Mouse (Mus musculus) hindbrain, postnatal 0 days (tissue): ENCODE results near the gene Mpp3. TPM values are rescaled to one million over a fixed set of nuclear protein-coding genes. Genes with fewer than 3 reads are reported as not detected.
"Not testable (repeated sequence)": the region's sequence is repeated elsewhere in the genome, so short reads cannot be mapped to it uniquely, and the experiment has no call there.

Experiments used
- ATAC-seq: fragments of 200-750 bp; cut with Nextera tagmentation; 2 replicates; pipeline ENCODE4 v1.8.0; 2017; ENCODE audit warnings: mild to moderate bottlenecking, moderate TSS enrichment, moderate library complexity
- DNase-seq: peaks from one replicate; pipeline ENCODE4 v3.0.0-alpha.2; 2015; ENCODE audit warnings: low spot score
- H3K27ac ChIP-seq: fragments of 300-500 bp; sonication (generic); 2 replicates; pipeline ENCODE4 v1.5.1; 2014; ENCODE audit warnings: mild to moderate bottlenecking
- H3K27me3 ChIP-seq: fragments of 300-500 bp; sonication (generic); 2 replicates; pipeline ENCODE4 v1.6.1; 2014; ENCODE audit warnings: low read length, mixed read lengths; ENCODE audit not compliant: insufficient read depth
- H3K36me3 ChIP-seq: fragments of 300-500 bp; sonication (generic); 2 replicates; pipeline ENCODE4 v1.6.1; 2014; ENCODE audit warnings: low read length, mixed read lengths; ENCODE audit not compliant: insufficient read depth
- H3K4me1 ChIP-seq: fragments of 300-500 bp; sonication (generic); 2 replicates; pipeline ENCODE4 v1.6.1; 2014; ENCODE audit warnings: antibody characterized with exemption, low read length, mixed read lengths; ENCODE audit not compliant: insufficient read depth
- H3K4me2 ChIP-seq: fragments of 300-500 bp; sonication (generic); 2 replicates; pipeline ENCODE4 v1.6.1; 2014; ENCODE audit warnings: low read depth, mild to moderate bottlenecking, low read length, moderate library complexity, mixed read lengths
- H3K4me3 ChIP-seq: fragments of 300-500 bp; sonication (generic); 2 replicates; pipeline ENCODE4 v1.5.1; 2014; ENCODE audit warnings: low read length
- H3K9ac ChIP-seq: fragments of 300-500 bp; sonication (generic); replicated peaks from 2 replicates; pipeline ENCODE4 v1.6.1; 2014; ENCODE audit warnings: mild to moderate bottlenecking, low read length, moderate library complexity, mixed read lengths
- H3K9me3 ChIP-seq: fragments of 300-500 bp; sonication (generic); 2 replicates; pipeline ENCODE4 v1.6.1; 2016; ENCODE audit warnings: low read length, mixed read lengths
- CTCF ChIP-seq: IDR thresholded peaks from 2 replicates; pipeline ENCODE4 v1.5.1; 2016; ENCODE audit warnings: antibody characterized with exemption, control low read depth, low read depth
- WGBS: fragments of 180-500 bp; shearing (Covaris S2); extraction: QIAGEN DNeasy Blood & Tissue Kit; methylation state at CpG from one replicate; pipeline ENCODE4 v1.1.7; 2014; 5-methylcytosine and 5-hydroxymethylcytosine counted together
- polyA plus RNA-seq: library from polyadenylated mRNA; unstranded; fragments of >200 nt; fragmentation: Nextera tagmentation; extraction: Ambion mirVana; gene quantifications from 2 replicates; pipeline ENCODE4 v1.2.1, GENCODE M21; 2015
- total RNA-seq: library from RNA; depleted of rRNA; stranded (reverse); fragments of >200 nt; gene quantifications from 2 replicates; pipeline ENCODE4 v1.2.3, GENCODE M21; 2014

Mpp3 gene
- total and polyA plus RNA-seq, 2 experiments from 2014 or later, result 54.1 to 81.3 TPM

DNA sequence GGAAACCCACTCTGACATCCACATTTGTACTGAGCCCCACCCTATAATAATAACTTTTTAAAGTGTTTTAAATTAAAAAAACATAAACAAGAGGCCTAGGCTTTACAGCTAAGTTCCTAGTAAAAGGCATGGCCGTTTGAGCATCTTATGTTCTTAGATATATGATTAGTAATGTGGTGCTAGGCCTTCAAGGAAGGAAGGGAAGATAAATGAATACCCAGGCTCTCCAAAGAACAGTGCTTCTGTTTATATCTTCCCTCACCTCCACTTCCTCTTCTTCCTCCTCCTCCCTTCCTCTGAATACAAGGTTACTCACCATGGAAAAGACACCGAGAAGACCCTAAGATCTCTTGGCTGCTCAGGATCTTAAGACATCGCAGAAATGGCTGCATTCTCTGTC, 36.4 kb downstream of the Mpp3 start:
- no peaks in the 10 kb centered on the region for H3K4me1 ChIP-seq
- H3K9ac ChIP-seq, result no peak overlapping the region
- no peaks in the 10 kb centered on the region for H3K36me3 ChIP-seq
- ATAC-seq (no peak), DNase-seq (no peak)
- no peaks in the 10 kb centered on the region for H3K27me3 ChIP-seq
- no peak overlapping the region for H3K27ac ChIP-seq
- H3K4me3 ChIP-seq, result no peak overlapping the region
- no peaks in the 10 kb centered on the region for H3K9me3 ChIP-seq
- 85% methylated on average over 3 of the region's 3 CpGs for WGBS
- no peak overlapping the region for H3K4me2 ChIP-seq
- no peak for TF ChIP-seq CTCF

GRCm38 (mm10) chr11:101990244-101990643, 38.0 kb downstream of the Mpp3 start:
- no peaks in the 10 kb centered on the region for H3K9me3 ChIP-seq
- H3K27me3 ChIP-seq, result no peaks in the 10 kb centered on the region
- no peak overlapping the region for H3K9ac ChIP-seq
- DNase-seq (no peak), ATAC-seq (no peak)
- WGBS, result 80% methylated on average over 3 of the region's 3 CpGs
- H3K4me2 ChIP-seq, result no peak overlapping the region
- H3K36me3 ChIP-seq, result no peaks in the 10 kb centered on the region
- H3K27ac ChIP-seq, result no peak overlapping the region
- no peaks in the 10 kb centered on the region for H3K4me1 ChIP-seq
- H3K4me3 ChIP-seq, result no peak overlapping the region
- no peak for TF ChIP-seq CTCF

DNA sequence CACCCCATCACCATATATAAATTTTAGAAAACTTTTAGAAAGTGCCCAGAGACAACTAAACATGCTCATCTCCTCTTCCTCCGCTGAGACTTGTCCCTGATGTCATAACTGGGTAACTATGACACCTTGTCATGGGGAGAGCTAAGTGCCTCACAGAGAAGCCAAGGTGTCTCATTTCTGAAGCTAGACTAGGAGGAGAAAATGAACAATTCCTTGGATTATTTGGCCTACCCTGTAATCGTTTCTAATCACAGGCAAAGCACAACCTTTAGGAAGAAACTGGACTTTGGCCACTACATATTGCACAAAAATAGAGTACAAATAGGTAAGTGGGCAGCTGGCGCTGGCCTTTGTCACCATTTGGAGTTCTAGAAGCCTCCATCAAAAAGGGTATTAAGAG, 41.3 kb downstream of the Mpp3 start, which contains the start of gene Dusp3:
Dusp3 (minus strand) TSS at position 101 of the 400 bp plus-strand sequence.
- DNase-seq (no peak), ATAC-seq (no peak)
- Histone ChIP-seq H3K9me3 (no peaks in the 10 kb centered on the region), H3K27ac (no peak within 1 kb of the TSS), H3K36me3 (no peaks in the 10 kb centered on the region), H3K4me2 (no peak within 1 kb of the TSS), H3K4me3 (no peak within 1 kb of the TSS), H3K4me1 (peaks cover 17% of the 10 kb centered on the region; the same call in 1 of the 2 replicates), H3K27me3 (no peaks in the 10 kb centered on the region), H3K9ac (no peak within 1 kb of the TSS)
- TF ChIP-seq CTCF, result no peak
- WGBS, result 81% methylated on average over 3 of the region's 3 CpGs

GRCm38 (mm10) chr11:101985990-101986389, 42.3 kb downstream of the Mpp3 start:
- no peak overlapping the region for H3K4me2 ChIP-seq
- H3K27me3 ChIP-seq, result no peaks in the 10 kb centered on the region
- H3K27ac ChIP-seq, result no peak overlapping the region
- WGBS, result 4% methylated on average over 10 of the region's 10 CpGs
- ATAC-seq (peak; percentile 25; the same call in 1 of the 2 replicates), DNase-seq (peak; percentile 93)
- no peaks in the 10 kb centered on the region for H3K9me3 ChIP-seq
- H3K36me3 ChIP-seq, result peaks cover 4% of the 10 kb centered on the region; the same call in 1 of the 2 replicates
- peak; percentile 94 for TF ChIP-seq CTCF
- no peak overlapping the region for H3K9ac ChIP-seq
- H3K4me3 ChIP-seq, result no peak overlapping the region
- peaks cover 17% of the 10 kb centered on the region; the same call in 1 of the 2 replicates for H3K4me1 ChIP-seq

GRCm38 (mm10) chr11:101985450-101985849, 42.8 kb downstream of the Mpp3 start:
- not testable (repeated sequence) for DNase-seq, ATAC-seq, H3K36me3 ChIP-seq, H3K9ac ChIP-seq, H3K4me3 ChIP-seq, H3K27me3 ChIP-seq, H3K9me3 ChIP-seq
- Histone ChIP-seq H3K4me1 (peaks cover 17% of the 10 kb centered on the region; the same call in 1 of the 2 replicates), H3K4me2 (peak overlapping the region; percentile 99; the same call in 1 of the 2 replicates), H3K27ac (peak overlapping the region; percentile 92; the same call in 1 of the 2 replicates)
- WGBS, result 67% methylated on average over 6 of the region's 6 CpGs

DNA sequence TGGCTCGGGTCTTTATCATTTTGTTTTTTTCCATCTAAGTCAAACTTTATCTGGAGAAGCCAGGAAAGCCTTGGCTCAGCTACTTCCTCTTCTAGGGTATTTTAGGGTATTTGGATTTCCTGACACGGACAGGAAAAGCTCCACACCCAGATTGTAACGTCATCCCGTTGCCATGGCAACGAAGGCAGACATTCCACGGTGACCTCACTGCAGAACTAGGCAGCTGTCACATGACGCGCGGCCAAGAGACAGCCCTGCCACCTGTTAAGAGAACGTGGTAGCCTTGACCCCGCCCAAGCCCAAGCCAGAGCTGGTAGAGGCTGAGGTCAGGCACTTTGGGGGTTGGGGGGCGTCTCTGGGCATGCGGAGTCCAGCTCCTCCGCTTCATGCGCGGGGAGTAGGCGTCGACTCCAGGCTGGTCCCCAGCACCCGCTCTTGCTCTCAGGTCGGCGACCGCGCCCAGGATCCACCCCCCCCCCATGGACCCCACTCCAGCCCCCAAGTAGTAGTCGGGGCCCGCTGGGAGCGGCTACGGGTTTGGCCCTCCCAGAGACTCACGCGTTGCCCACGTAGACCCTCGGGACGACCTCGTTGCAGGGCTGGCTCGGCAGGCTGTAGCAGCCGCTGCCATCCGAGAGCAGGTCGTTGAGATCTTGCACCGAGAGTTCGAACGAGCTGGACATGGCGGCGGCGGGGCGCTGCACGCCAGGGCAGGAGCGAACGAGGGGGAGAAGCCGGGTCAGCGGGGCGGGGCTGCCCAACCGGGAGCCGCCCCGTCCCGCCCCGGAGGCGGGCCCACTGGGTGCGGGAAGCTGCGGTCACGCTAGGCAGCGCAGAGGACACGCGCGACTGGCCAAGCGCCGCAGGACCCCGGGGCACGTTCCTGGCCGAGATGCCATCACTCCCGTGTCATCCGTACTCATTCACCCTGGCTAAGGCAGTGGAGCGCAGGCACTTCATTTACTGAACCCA, 43.9 kb downstream of the Mpp3 start, which contains the start of gene Cfap97d1:
Cfap97d1 (plus strand) TSS at position 226 of the 972 bp plus-strand sequence.
- WGBS, result 1% methylated on average over 54 of the region's 71 CpGs
- peak within 1 kb of the TSS; percentile 79 for H3K9ac ChIP-seq
- no peaks in the 10 kb centered on the region for H3K9me3 ChIP-seq
- no peaks in the 10 kb centered on the region for H3K27me3 ChIP-seq
- H3K4me1 ChIP-seq, result peaks cover 17% of the 10 kb centered on the region; the same call in 1 of the 2 replicates
- DNase-seq, result peak; percentile 97
- peak within 1 kb of the TSS; percentile 64 for H3K4me3 ChIP-seq
- peak; percentile 83 for ATAC-seq
- H3K27ac ChIP-seq, result peak within 1 kb of the TSS; percentile 92
- H3K4me2 ChIP-seq, result peak within 1 kb of the TSS; percentile 99
- no peak for TF ChIP-seq CTCF
- H3K36me3 ChIP-seq, result peaks cover 5% of the 10 kb centered on the region; the same call in 1 of the 2 replicates
